9 mouse cellular contexts compared by ENCODE assay signal in genomic region chr4:76448678-76449465, GRCm38 (mm10).
A peak's percentile ranks its signal among the peaks of the same experiment; 100 is the strongest.
DNase-seq lines count a peak whose midpoint lies in the region; ATAC-seq and TF ChIP-seq lines count a peak whose summit lies in the region.
"Had no signal": no experiment of that assay in that cellular context is flagged by ENCODE, and none has a peak within 500 bp of the region (broad histone marks: within the 10 kb centered on the region; RNA-seq: fewer than 3 reads in every experiment).

No protein-coding gene starts in this region.

- no peak for DNase-seq in gastrocnemius, adult 2 months
- no peak for DNase-seq in gastrocnemius, adult 8-10 months (ENCODE audit: low spot score in 2 of 2)
- DNase-seq in Muller cell, postnatal 12 days (ENCODE audit: inconsistent ontology term) = peak; percentile 63
- no peak for DNase-seq in liver, embryonic 13.5 days
- DNase-seq in testis, postnatal 14 days (ENCODE audit: low spot score) = peak; percentile 12
- no peak for DNase-seq in thymus, postnatal 4 days

- no peaks in the 10 kb centered on the region for H3K9me3 ChIP-seq in heart, embryonic 14.5 days (ENCODE audit: control insufficient read depth, low read length)
- no peaks in the 10 kb centered on the region for H3K9me3 ChIP-seq in liver, embryonic 13.5 days (replicated peaks)

- intact Hi-C loops in gastrocnemius, adult 2 months (cut with DNase I) = loop anchor here (5.0 kb wide), 1 partner anchor 77 kb away; no protein-coding TSS in a partner anchor

- H3K36me3 ChIP-seq in heart, embryonic 14.5 days (ENCODE audit: control insufficient read depth, insufficient read depth, low read length) = no peaks in the 10 kb centered on the region
- no peaks in the 10 kb centered on the region for H3K36me3 ChIP-seq in liver, embryonic 13.5 days

- ATAC-seq in heart, embryonic 14.5 days (ENCODE audit: insufficient number of reproducible peaks, insufficient read depth, low FRiP score, low read depth) = no peak
- no peak for ATAC-seq in liver, embryonic 13.5 days (ENCODE audit: low read depth)
- no peak for ATAC-seq in monocyte, adult 5-6 weeks (replicated peaks; ENCODE audit: insufficient number of reproducible peaks, low FRiP score, low TSS enrichment, poor library complexity, severe bottlenecking)

- under 1% methylated on average over 24 of the region's 24 CpGs for WGBS in heart, embryonic 14.5 days
- 2% methylated on average over 24 of the region's 24 CpGs for WGBS in liver, embryonic 13.5 days (ENCODE audit: insufficient replicate concordance)

- peaks cover 8 to 20% of the 10 kb centered on the region in 2 experiments for H3K4me1 ChIP-seq in heart, embryonic 14.5 days (ENCODE audit: control insufficient read depth in 2 of 2, insufficient read depth in 2 of 2, low read length in 2 of 2)
- no peaks in the 10 kb centered on the region for H3K4me1 ChIP-seq in liver, embryonic 13.5 days (replicated peaks)

- peak overlapping the region; percentile 83 for H3K27ac ChIP-seq in gastrocnemius, adult 2 months
- peak overlapping the region; percentile 95 to 96 for H3K27ac ChIP-seq in heart, embryonic 14.5 days (replicated peaks in 1 of 2; ENCODE audit: control insufficient read depth in 1 of 2, insufficient read depth in 1 of 2, low read depth in 2 of 2, low read length in 2 of 2)
- no peak overlapping the region for H3K27ac ChIP-seq in liver, embryonic 13.5 days

- no peaks in the 10 kb centered on the region for H3K27me3 ChIP-seq in heart, embryonic 14.5 days (ENCODE audit: control insufficient read depth, insufficient read depth, low read length)
- H3K27me3 ChIP-seq in liver, embryonic 13.5 days = peaks cover 44% of the 10 kb centered on the region
- H3K27me3 ChIP-seq: CH12.LX had no signal

- peak overlapping the region; percentile 98 for H3K9ac ChIP-seq in heart, embryonic 14.5 days (ENCODE audit: low read length)
- H3K9ac ChIP-seq in liver, embryonic 13.5 days = peak overlapping the region; percentile 62

- peak overlapping the region; percentile 68 for H3K4me2 ChIP-seq in heart, embryonic 14.5 days (ENCODE audit: low read length)
- H3K4me2 ChIP-seq in liver, embryonic 13.5 days = peak overlapping the region; percentile 65

- peak overlapping the region; percentile 95 for H3K4me3 ChIP-seq in gastrocnemius, adult 2 months
- H3K4me3 ChIP-seq in heart, embryonic 14.5 days (ENCODE audit: control insufficient read depth in 1 of 2, insufficient read depth in 1 of 2, low read depth in 1 of 2, low read length in 2 of 2) = peak overlapping the region; percentile 75 to 98
- peak overlapping the region; percentile 60 for H3K4me3 ChIP-seq in liver, embryonic 13.5 days (replicated peaks)

- no peak for TF ChIP-seq CTCF in gastrocnemius, adult 2 months (IDR thresholded peaks at IDR 0.05)

Comparison
In these comparisons a context has a peak if more than half of its experiments do, and no peak if none do; other contexts are left out.
1. DNase-seq: peak in Muller cell, postnatal 12 days (single experiment) and testis, postnatal 14 days (single experiment); none in gastrocnemius, adult 2 months (single experiment), gastrocnemius, adult 8-10 months (0 of 2), liver, embryonic 13.5 days (single experiment) and thymus, postnatal 4 days (single experiment).
2. Peak in every context shown above with its lines, with median percentiles within 50 percentile points of each other: H3K4me3 ChIP-seq.